Mouse (Mus musculus): Measurements from ENCODE around the gene Mrpl23.

- TF ChIP-seq POLR2A (IDR thresholded peaks at IDR 0.05; ENCODE audit: insufficient read depth, low read length): no peak
- TF ChIP-seq CTCF (IDR thresholded peaks at IDR 0.05; ENCODE audit: low read depth, low read length): no peak
These were observed 27.2 kb downstream of the Mrpl23 start for GRCm38 (mm10) chr7:142559651-142560175.
